Mouse (Mus musculus): ENCODE results near the gene Samd5.
A peak's percentile ranks its signal among the peaks of the same experiment; 100 is the strongest.

Gene Samd5

DNA sequence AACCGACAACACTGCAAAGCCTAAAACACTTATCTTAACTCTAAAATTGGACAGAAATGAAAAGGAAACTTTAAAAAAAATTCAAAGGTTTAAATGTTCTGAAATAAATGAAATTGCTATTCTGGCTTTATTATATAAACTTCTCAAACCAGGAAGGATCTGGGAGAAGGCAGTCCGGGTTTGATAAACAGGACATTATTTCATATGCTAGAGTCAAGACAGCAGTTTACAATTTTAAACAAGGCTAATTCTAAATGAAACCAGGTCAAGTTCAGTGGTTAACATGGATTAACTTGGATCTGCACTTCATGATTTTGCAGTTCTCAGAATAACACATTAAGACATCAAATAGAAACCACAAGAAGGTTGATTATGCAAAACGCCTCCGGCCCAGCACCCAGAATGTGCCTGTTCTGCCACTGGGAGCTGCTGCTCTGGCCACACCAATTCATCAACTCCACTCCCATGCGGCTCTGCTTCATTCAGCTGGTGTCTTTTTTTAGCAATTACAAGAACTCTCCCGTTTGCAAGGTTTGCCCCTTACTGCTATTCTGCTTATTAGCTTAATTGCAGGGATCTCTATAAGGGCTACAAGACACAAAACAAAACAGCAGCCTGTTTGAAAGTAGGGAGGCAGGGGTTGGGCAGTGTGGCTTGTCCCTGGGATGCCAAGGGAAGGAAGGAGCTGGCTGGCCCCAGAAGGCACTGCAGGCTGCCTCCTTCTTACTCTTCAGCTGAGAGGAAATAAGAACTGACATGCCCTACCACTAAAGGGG lies 24.8 kb downstream of the Samd5 start:
- DNase-seq (ENCODE audit: low spot score): peak; percentile 64

DNA sequence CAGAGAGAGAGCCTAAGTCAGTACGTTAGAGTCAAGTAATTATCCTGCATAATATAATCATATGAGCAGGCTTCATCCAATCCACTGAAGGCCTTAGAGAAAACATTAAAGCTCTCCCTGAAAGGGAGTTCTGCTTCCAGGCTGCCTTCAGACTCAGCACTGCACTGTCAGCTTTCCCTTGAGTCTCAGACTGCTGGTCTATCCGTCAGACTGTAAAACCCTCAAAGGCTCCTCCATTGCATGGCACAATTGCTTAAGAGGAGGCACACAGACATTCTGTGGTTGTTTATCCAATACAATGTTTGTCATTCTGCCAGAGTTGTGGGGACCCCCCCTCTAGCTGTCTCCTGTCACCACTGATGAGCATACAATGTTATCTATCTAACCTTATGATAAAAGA lies 26.5 kb downstream of the Samd5 start:
- DNase-seq (ENCODE audit: low spot score): no peak

DNA sequence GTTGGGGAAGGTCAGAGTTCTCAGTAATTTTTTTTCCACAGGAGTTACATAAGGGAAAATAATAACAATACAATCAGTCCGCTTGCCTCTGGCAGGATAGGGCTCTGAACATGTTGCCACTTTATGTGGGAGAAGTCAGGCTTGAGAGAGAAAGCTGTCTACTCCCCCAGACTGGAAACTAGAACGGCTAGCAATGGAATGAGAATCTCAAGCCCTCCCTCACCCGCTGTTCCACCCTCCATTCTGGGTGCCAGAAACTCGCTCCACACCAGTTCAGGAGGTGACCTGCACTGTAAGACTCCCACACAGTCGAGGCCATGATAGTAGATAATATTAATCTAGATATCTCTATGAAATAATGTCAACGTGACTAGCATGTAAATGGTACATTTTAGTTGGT lies 27.3 kb downstream of the Samd5 start:
- DNase-seq (ENCODE audit: low spot score): no peak

DNA sequence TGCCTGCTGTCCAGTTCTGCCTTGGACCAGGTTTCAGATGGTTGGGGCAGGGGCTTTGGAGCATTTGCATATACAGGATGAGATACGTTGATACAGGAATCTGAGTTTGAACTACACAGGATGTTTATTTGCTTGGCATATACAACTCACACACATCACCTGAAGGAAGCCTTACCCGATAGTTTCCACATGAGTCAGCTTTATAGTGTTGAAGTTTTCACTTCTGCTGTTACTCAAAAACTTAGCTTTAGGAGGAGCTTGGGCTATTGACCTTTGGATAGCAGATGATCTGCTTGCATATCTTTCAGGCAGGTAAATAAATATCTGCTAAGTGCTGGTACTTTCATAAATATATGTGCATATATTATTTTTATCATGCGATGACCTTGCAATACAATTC lies 28.6 kb downstream of the Samd5 start:
- DNase-seq (ENCODE audit: low spot score): no peak

DNA sequence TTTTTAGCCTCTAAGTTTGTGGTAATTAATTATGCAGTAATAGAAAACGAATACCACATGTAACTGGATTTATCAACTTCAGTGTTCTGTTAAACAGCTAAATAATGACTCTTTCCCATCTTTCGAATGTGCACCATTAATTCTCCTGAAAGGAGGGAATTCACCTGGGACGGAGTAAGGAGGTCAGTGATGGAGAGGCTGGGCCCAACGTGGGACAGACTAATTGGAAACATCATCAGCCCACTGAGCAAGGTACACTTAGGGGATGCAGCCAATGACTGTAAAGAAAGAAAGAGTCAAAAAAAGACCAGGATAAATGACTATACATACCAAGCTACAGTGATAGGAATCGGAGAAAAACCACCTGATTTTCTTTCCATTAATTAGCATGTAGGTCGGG lies 31.5 kb downstream of the Samd5 start:
- DNase-seq (ENCODE audit: low spot score): no peak

DNA sequence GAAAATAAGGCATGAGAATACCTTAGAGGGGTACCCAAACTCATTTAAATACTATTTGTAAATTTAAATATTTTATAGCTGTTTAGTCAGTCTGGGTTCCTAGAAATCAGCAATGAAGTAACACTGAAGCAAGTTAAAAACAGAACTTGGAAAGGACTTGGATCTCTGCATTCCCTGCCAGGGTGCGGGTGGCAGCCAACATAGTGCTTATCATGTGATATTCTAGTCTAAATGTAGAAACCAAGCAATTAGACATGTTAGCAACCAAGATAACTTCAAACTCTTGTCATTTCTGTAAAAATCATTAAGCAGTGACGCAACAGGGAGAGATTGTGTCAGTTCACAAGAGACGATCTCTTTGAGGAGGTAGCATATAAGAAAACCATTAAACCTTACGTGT lies 32.9 kb downstream of the Samd5 start:
- no peak for DNase-seq (ENCODE audit: low spot score)

DNA sequence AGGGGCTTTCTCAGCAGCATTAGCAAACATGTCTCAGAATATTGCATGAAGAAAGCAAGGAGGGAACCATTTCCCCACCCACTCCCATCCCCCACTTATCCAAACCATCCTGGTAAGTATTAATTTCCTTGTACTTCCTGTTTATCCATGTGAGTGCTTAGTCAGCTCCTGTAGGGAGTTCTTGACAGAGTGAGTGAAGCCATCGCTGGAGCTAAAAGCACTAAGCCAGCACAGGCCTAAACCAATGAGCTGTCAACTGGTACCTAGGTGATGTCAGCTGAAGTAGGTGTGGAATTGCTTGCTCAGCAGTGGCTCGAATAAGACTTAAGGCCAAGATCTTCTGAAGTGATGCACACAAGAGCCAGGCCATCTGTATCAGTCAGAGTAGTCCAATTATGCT lies 34.3 kb downstream of the Samd5 start:
- peak; percentile 40 for DNase-seq (ENCODE audit: low spot score)

DNA sequence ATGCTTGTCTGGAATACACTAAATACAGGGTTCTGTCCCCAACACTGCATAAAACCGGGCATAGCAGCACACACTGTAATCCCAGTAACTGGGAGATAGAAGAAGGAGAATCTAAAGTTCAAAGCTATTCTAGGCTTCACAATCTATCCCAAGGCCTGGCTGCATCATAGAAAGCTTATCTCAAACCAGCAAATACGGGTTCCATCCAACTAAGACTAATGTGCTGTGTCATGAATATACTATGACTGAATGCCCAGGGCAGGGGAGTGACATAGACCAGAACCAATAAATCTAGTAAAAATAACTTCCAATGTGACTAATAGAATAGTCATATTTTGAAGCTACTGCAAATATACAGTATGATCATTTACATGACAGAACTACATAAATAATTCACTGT lies 35.0 kb downstream of the Samd5 start:
- no peak for DNase-seq (ENCODE audit: low spot score)

DNA sequence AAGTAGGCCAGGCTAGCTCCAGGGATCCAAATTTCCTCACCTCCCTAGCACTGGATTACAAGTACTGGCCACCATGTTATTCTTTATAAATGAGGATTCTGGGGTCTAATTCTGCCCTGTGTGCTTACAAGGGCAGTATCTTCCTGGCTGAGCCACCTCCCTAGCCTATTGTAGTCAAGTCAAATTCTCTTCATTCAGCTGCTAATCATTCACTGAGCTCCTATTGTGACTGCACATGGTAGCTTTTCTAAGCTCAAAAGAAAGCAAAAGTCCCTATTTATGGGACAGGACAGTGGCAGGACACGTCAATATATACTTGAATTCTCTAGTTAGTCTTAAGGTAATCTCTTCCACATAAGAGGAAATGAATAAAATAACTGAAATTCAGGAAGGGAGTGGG lies 49.7 kb downstream of the Samd5 start:
- DNase-seq (ENCODE audit: low spot score): no peak

DNA sequence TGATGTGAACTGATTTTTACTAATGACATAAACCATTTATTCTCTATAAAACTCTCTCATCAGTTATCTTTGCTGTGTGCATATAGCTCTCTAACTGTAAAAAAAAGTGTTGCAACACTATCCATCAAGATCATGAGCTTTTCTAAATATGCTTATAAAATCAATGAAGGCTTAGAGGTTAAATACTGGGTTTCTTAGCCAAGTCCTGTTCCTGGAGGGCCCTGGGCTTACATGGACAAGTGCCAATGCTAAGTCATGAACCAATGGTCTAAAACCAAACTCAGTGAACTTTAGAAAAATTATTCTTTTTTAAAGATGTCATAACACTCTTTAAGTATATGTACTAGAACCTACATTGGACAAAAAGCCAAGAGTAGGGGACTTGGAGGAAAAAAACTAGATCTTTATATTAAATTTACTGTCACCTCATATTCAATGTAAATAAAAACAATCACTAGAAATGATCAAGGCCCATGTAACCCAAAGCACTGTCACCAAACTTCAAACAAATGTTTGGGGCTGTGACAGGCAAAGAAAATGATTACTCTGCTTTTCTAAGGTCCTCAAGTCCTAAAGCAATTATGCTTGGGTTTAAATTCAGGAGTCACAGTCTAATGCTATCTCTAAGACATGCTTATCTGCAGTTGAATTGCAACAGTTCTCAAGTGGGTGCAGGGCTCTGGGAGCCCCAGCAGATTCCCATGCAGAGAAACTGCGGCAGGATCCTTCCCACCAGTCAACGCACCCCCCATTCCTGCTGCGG lies 52.9 kb downstream of the Samd5 start:
- DNase-seq (ENCODE audit: low spot score): no peak

DNA sequence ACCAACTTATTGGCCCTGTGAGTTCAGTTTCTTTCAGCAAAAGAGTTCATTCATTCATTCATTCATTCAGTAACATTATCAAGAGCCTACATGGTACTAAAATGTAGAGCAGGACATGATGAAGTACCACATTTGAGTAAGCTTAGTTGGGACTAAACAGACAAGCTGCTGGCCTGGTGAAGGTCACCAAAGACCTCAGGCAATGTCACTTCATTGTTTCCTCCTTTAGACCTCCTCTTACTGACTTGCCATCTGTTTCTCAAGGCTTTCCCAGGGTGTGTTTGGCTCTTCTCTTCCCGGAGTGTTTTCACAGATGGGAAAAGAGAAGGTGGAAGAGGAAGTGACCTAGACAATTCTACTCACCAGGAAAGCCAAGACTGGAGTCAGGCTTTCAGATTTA lies 54.0 kb downstream of the Samd5 start:
- no peak for DNase-seq (ENCODE audit: low spot score)

DNA sequence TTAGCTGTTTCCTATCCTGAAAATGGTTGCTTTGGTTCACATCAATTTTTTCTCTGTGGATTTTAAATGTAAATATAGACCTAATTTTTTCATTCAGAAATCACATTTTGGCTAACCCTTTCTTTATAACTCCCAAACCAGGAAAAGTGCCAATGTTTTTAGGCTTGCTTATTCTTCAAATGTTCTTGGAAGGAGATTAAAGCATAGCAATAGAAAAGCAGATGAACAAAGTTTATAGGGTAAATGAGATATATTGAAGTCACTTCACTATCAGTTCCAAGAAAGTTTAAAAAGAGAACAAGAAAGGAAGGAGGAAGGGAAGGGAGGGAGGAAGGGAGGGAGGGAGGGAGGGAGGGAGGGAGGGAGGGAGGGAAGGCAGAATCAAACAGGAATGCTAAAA lies 60.0 kb downstream of the Samd5 start:
- DNase-seq (ENCODE audit: low spot score): no peak

DNA sequence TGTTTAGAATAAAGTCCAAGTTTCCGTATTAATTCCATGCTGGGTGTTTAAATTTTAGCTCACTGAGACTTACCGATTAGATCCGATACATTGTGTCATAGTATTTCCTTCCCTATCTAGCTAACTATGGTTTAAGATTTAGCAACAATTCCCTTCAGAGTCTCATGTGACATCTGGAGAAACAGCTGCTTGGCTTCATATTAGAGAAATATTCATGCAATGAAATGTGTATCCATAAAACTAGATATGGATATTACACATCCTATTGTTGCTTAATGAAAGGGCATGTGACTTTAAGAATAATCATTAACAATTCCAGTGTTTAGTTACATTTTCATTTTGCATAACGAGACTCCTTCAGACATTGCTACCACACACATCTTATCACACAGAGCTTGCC lies 66.2 kb downstream of the Samd5 start:
- no peak for DNase-seq (ENCODE audit: low spot score)

DNA sequence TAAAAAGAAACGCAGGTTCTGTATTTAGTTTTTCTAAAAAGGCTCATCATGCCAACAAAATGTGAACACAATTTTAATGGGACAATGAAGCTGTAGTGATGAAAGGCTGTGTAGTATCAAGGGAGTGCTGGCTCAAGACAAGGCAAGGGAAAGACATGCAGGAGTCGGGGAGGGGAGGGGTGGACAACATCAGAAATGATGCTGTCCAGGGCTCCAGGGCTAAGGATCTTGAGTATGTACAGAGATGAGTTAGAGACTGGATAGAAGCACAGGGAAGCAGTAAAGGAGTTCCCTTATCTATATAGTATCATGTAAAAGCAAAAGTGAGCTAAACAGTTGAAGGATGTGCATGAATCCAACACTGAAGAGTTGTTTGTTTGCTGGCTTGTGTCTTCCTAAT lies 67.9 kb downstream of the Samd5 start:
- DNase-seq (ENCODE audit: low spot score): peak; percentile 51

DNA sequence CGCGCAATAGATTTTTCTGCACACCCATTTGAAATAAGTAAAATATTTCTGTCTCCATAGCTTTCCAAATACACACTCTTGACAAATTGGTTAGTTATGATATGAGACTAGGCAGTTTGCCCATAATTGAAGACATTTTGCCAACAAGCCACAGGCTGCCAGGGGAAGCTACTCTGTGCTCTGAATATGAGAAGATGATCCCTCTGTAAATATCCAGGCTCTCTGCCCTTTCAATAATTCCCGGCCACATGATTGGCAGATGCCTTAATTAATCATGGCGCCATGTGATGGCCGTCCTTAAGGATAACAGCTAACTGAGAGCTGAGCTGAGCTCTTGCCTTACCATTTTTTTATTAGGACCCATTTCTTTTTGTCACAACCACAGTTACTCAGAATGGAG lies 69.4 kb downstream of the Samd5 start:
- peak; percentile 34 for DNase-seq (ENCODE audit: low spot score)

DNA sequence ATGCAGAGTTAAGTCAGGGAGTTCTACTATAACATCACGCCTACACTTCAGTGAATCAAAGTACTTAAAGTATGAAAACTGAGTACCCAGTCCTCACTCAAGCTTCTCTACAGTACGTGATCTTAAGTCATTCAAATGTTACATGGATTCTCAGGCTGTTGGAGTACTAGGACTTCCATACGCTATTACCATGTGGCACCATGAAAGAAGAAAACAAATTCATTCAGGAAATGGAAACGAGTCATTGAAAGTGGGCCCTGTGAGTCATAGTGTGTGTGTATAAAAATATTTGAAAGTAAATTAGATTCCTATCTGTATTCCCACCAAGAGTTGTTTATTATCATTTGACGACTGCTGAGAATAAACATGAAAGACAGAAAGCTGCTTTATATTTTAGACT lies 71.7 kb downstream of the Samd5 start:
- DNase-seq (ENCODE audit: low spot score): no peak

DNA sequence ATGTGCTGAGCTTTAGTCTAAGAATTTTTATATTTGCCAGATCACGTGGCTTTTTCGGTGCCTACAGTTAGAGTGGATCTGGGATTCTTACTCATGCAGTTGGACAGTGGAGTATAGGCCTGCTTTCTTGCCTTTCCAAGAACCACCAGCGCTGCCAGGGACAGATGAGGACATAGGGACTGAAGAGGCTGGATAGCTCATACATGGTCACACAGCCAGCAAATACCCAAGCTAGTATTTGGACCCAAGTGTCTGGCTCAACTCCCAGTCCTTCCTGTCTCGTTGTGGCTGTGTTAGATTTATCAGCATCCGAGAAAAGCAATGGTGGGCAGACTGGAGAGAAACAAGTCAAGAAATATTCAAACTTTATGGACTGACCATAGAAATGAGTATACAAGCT lies 72.2 kb downstream of the Samd5 start:
- DNase-seq (ENCODE audit: low spot score): no peak

DNA sequence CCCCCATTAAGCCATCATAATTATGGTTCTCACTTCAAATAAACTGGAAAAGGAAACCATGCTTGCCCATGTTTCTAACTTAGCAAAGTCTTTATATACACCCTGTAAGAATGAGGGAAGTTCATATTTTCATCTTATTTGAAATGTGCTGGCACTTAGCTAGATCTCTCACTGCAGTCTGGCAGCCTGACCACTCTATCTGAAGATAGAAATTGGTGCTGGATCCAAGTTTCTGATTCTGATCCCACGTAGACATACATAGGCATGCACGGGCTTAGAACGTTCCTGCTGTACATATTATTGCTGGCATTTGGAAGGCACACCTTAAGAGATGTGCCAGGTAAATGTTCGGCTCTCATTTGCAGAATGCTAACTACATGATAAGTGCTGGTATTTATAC lies 72.6 kb downstream of the Samd5 start:
- DNase-seq (ENCODE audit: low spot score): no peak

DNA sequence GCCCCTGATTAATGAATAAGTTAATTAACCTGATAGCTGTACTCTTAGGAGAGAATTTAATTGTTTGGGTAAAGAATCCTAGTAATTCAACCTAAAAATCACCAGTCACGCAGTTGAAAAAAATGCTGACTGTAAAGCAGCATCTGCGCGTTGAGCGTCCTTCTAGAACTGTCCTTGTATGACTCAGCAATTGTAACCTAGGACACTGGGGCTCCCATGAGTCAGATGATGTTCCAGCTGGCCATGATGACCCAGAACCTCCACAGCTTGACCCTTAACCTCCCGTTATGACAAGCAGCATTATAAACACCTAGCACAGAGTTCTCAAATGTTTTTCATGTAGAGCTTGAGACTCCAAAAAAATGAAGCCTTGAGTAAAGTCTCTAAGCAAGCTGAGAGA lies 78.8 kb downstream of the Samd5 start:
- DNase-seq (ENCODE audit: low spot score): peak; percentile 35

DNA sequence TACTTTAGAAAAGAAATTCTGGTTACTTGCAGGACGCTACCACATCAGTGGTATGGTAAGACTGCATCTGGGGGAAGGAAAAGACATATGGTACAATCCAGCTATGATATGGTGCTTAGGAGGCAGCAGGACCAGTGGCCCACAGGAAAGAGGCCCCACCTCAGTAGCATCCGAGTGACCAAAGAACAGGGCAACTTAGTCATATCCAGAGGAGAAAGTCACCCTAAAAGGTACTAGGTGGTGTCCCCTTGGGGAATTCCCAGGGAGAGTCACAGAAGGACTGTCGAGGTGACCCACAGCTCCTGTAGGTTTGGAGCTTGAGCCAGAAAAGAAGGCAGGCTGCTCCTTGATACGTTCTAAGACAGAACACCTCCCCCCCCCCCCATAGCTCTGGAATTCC lies 80.3 kb downstream of the Samd5 start:
- no peak for DNase-seq (ENCODE audit: low spot score)

DNA sequence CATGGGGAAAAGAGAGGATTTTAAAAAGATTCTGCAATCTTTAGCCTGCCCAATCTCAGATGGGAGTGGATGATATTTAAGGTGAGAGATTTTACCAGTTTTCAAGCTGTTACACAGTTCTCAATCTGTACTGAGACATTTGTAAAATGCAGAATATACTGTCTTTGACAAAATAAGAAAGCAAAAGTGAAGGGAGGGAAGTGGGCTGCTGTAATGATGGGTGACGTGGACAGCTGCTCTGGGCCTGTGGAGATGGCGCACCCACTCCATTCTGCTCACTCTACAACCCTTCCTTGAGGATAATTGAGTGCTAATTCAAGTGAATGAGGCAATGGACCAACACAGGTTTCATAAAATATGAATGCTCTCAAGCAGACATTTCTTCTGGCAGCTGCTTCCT lies 84.4 kb downstream of the Samd5 start:
- no peak for DNase-seq (ENCODE audit: low spot score)

DNA sequence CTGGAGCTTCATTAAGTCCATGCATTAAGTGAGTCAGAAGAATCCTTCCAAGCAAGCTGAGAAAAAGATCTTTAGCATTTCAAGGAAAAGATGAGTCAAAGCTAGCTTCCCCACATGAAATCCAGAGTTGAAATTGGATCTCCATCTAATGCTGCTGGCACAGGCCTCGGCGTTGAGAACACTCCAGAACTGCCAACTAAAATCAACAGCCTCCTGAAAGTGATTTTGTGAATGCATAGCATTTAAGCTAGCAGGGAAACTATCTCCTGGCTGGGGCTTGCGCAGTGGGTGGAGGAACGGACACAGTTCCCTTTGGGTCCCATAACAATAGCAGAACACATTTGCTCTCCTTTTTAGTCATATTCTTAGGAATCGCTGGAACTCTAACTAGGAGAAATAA lies 88.7 kb downstream of the Samd5 start:
- no peak for DNase-seq (ENCODE audit: low spot score)

DNA sequence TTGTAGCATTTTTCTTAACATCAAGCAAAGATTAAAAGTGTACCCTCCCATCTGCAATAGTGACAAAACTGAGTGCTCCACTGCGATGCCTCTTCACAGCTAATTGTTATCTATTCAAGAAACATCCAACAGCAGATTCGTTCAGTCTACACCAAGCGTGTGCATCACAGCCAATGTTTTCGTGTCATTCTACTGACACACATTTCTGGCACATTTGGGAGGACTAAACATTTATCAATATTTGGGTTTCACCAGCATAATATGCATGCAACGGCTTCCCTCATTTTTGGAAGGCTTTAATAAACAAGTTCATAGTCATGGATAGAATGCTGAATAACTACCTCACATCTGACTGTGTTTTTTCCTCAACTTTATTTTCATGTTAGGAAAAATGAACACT lies 95.6 kb downstream of the Samd5 start:
- DNase-seq (ENCODE audit: low spot score): no peak

DNA sequence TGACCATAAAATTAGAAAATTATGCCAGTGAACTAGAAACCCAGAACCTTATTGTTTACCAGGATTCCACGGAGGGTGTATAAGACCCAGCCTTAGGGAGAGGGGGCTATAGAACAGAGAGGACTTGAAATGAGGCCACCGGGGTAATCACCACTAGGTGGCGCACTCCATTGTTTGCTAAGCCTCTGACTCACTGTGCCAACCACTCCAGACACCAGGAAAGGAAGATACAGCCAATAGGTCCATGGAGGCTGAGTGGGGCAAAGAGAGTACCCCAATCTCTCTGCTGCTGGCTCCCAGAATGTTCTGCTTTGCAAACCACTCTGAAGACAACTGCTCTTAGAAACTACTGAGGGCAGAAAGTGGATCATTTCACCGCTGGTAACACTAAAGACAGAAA lies 99.4 kb downstream of the Samd5 start:
- DNase-seq (ENCODE audit: low spot score): peak; percentile 47

Measured in MN1 (cell line).